Mouse (Mus musculus): Measurements from ENCODE around the gene Hnmt.
A peak's percentile ranks its signal among the peaks of the same experiment; 100 is the strongest.

DNA sequence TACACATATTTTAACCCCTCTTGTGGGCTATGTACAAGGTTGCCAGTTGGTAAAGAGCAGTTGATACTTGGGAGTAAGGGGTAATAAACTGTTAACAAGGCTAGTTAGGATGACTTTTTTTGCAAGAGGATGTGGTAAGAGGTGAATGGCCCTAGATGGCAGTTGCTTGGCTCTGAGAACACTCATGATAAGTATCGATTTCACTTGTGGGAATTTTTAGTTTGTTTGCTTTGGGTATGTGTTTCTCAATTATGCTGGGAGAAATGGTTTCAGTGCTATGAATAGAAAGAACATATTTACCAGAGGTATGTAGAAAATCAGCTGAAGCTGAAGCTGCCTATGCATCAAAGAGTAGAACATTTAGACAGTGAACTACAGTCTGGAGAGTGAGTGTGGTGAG lies 6.3 kb downstream of the Hnmt start:
- TF ChIP-seq MXI1 (IDR thresholded peaks at IDR 0.05; ENCODE audit: low read depth, low read length), result no peak
- peak; percentile 40; the same call in 1 of the 2 replicates for TF ChIP-seq MEF2A (IDR thresholded peaks at IDR 0.05; ENCODE audit: borderline replicate concordance, low read depth, low read length)
- TF ChIP-seq POLR2AphosphoS2 (IDR thresholded peaks at IDR 0.05; ENCODE audit: low read depth, low read length), result no peak
- no peak for TF ChIP-seq NRF1 (IDR thresholded peaks at IDR 0.05; ENCODE audit: low read depth, low read length)
- TF ChIP-seq POLR2A (IDR thresholded peaks at IDR 0.05; ENCODE audit: low read depth, low read length), result no peak
- TF ChIP-seq CTCF (conservative IDR thresholded peaks at IDR 0.05 in 1 of 2, IDR thresholded peaks at IDR 0.05 in 1 of 2; ENCODE audit: low read depth in 2 of 2, low read length in 2 of 2), result no peak
- TF ChIP-seq ETS1 (conservative IDR thresholded peaks at IDR 0.05; ENCODE audit: low read depth, low read length), result no peak
- TF ChIP-seq E2F4 (IDR thresholded peaks at IDR 0.05; ENCODE audit: insufficient replicate concordance, low read depth, low read length), result no peak
- TF ChIP-seq EP300 (IDR thresholded peaks at IDR 0.05; ENCODE audit: low read length), result no peak
- no peak for TF ChIP-seq CHD1 (IDR thresholded peaks at IDR 0.05; ENCODE audit: low read depth, low read length)
- no peak for TF ChIP-seq CHD2 (IDR thresholded peaks at IDR 0.05; ENCODE audit: low read length)

Data from CH12.LX (cell line).